Comparison of ENCODE assay signal across 26 mouse cellular contexts in genomic region chr15:10216189-10216588, GRCm38 (mm10). TPM values are rescaled to one million over a fixed set of nuclear protein-coding genes. Genes with fewer than 3 reads are reported as not detected.
DNase-seq lines count a peak whose midpoint lies in the region; ATAC-seq and TF ChIP-seq lines count a peak whose summit lies in the region.
"Had no signal": no experiment of that assay in that cellular context is flagged by ENCODE, and none has a peak within 500 bp of the region (broad histone marks: within the 10 kb centered on the region; RNA-seq: fewer than 3 reads in every experiment).

No protein-coding gene starts in this region.

- H3K36me3 ChIP-seq in kidney, postnatal 0 days (ENCODE audit: insufficient read depth, low read length) = no peaks in the 10 kb centered on the region
- no peaks in the 10 kb centered on the region for H3K36me3 ChIP-seq in intestine, embryonic 15.5 days
- H3K36me3 ChIP-seq in myocyte (ENCODE audit: control insufficient read depth, insufficient read depth) = no peaks in the 10 kb centered on the region
- H3K36me3 ChIP-seq: embryonic facial prominence, embryonic 12.5 days; embryonic facial prominence, embryonic 15.5 days; hindbrain, embryonic 12.5 days had no signal

- H3K9me3 ChIP-seq in kidney, postnatal 0 days (replicated peaks; ENCODE audit: low read length) = no peaks in the 10 kb centered on the region
- no peaks in the 10 kb centered on the region for H3K9me3 ChIP-seq in intestine, embryonic 15.5 days
- H3K9me3 ChIP-seq: embryonic facial prominence, embryonic 12.5 days; embryonic facial prominence, embryonic 15.5 days; hindbrain, embryonic 12.5 days had no signal

- WGBS in kidney, postnatal 0 days = 77% methylated on average over 4 of the region's 4 CpGs
- 71% methylated on average over 4 of the region's 4 CpGs for WGBS in intestine, embryonic 15.5 days

- peak; percentile 15 for DNase-seq in kidney, postnatal 0 days (ENCODE audit: low spot score)
- no peak for DNase-seq in kidney, postnatal 14 days
- DNase-seq in MN1 (ENCODE audit: low spot score) = no peak
- DNase-seq in testis, postnatal 14 days (ENCODE audit: low spot score) = no peak
- no peak for DNase-seq in left cerebral cortex, adult 8-10 months (ENCODE audit: low spot score in 2 of 2)
- DNase-seq: adrenal gland, postnatal 14 days; cerebellum, adult 11 months; cerebellum, adult 2 months; cerebellum, adult 9-11 months; cerebellum, postnatal 25 days; forebrain, postnatal 0 days; gastrocnemius, adult 2 months; gastrocnemius, postnatal 14 days; heart, adult 11 months had no signal

- H3K27me3 ChIP-seq in kidney, postnatal 0 days (ENCODE audit: insufficient read depth, low read length) = no peaks in the 10 kb centered on the region
- no peaks in the 10 kb centered on the region for H3K27me3 ChIP-seq in intestine, embryonic 15.5 days (replicated peaks)
- H3K27me3 ChIP-seq in myocyte (ENCODE audit: control insufficient read depth, insufficient read depth, insufficient read length) = no peaks in the 10 kb centered on the region
- H3K27me3 ChIP-seq: embryonic facial prominence, embryonic 12.5 days; embryonic facial prominence, embryonic 15.5 days; hindbrain, embryonic 12.5 days had no signal

- no peak for TF ChIP-seq CTCF in kidney, postnatal 0 days (IDR thresholded peaks at IDR 0.05; ENCODE audit: low read depth)

- H3K4me2 ChIP-seq in kidney, postnatal 0 days (ENCODE audit: low read length) = no peak overlapping the region
- peak overlapping the region; percentile 22; the same call in 1 of the 2 replicates for H3K4me2 ChIP-seq in intestine, embryonic 15.5 days (replicated peaks)
- H3K4me2 ChIP-seq in myocyte (ENCODE audit: low read depth) = no peak overlapping the region
- H3K4me2 ChIP-seq: embryonic facial prominence, embryonic 12.5 days; embryonic facial prominence, embryonic 15.5 days; heart, embryonic 11.5 days; hindbrain, embryonic 12.5 days had no signal

- no peak overlapping the region for H3K4me3 ChIP-seq in kidney, postnatal 0 days (replicated peaks; ENCODE audit: low read depth, low read length)
- H3K4me3 ChIP-seq in intestine, embryonic 15.5 days (replicated peaks) = peak overlapping the region; percentile 19; the same call in 1 of the 2 replicates
- no peak overlapping the region for H3K4me3 ChIP-seq in myocyte
- H3K4me3 ChIP-seq: embryonic facial prominence, embryonic 12.5 days; embryonic facial prominence, embryonic 15.5 days; gastrocnemius, adult 2 months; hindbrain, embryonic 12.5 days had no signal

- no peak overlapping the region for H3ac ChIP-seq in myocyte (ENCODE audit: control insufficient read depth, insufficient read length)

- no peaks in the 10 kb centered on the region for H3K79me2 ChIP-seq in myocyte (ENCODE audit: control insufficient read depth, insufficient read depth)

- no peak for ATAC-seq in kidney, postnatal 0 days (replicated peaks; ENCODE audit: low FRiP score, low read depth)
- peak; percentile 79 for ATAC-seq in intestine, embryonic 15.5 days
- ATAC-seq: activated CD4-positive, CD25-positive, alpha-beta regulatory T cell, adult 4 months; CD4-positive, CD25-positive, alpha-beta regulatory T cell, adult 4 months; forebrain, embryonic 14.5 days; forebrain, postnatal 0 days; hindbrain, embryonic 16.5 days had no signal

- no peak overlapping the region for H3K9ac ChIP-seq in kidney, postnatal 0 days (ENCODE audit: low read depth, low read length)
- no peak overlapping the region for H3K9ac ChIP-seq in intestine, embryonic 15.5 days
- H3K9ac ChIP-seq: embryonic facial prominence, embryonic 12.5 days; embryonic facial prominence, embryonic 15.5 days; forebrain, postnatal 0 days; hindbrain, embryonic 12.5 days had no signal

- H3K4me1 ChIP-seq in kidney, postnatal 0 days (replicated peaks; ENCODE audit: insufficient read depth, low read length) = no peaks in the 10 kb centered on the region
- H3K4me1 ChIP-seq in intestine, embryonic 15.5 days (replicated peaks) = no peaks in the 10 kb centered on the region
- H3K4me1 ChIP-seq: embryonic facial prominence, embryonic 12.5 days; embryonic facial prominence, embryonic 15.5 days; hindbrain, embryonic 12.5 days had no signal

- H3K27ac ChIP-seq in kidney, postnatal 0 days = no peak overlapping the region
- peak overlapping the region; percentile 33; the same call in 1 of the 2 replicates for H3K27ac ChIP-seq in intestine, embryonic 15.5 days
- H3K27ac ChIP-seq: embryonic facial prominence, embryonic 12.5 days; embryonic facial prominence, embryonic 15.5 days; gastrocnemius, adult 2 months; hindbrain, embryonic 12.5 days had no signal

- no peak for TF ChIP-seq POLR2A in myocyte (IDR thresholded peaks at IDR 0.05; ENCODE audit: insufficient read length, low read depth)

TF ChIP-seq in myocyte, 11 proteins besides CTCF, POLR2A, EP300 and RAD21:
- TF ChIP-seq POLR2AphosphoS2 (IDR thresholded peaks at IDR 0.05; ENCODE audit: insufficient read length, low read depth) (no peak), USF1 (IDR thresholded peaks at IDR 0.05; ENCODE audit: low read depth) (peak; percentile 32)

RNA-seq across cellular contexts. Expression of gene Prlr, which starts 39.2 kb away (rescaled TPM):
- polyA plus RNA-seq in kidney, postnatal 0 days (2015; fragmentation: Nextera tagmentation; extraction: Ambion mirVana) = 6.9 and 9.1 TPM in 2 replicates
- polyA plus RNA-seq in intestine, embryonic 15.5 days (2015; fragmentation: Nextera tagmentation; extraction: Ambion mirVana) = 31.4 and 34.8 TPM in 2 replicates
- not detected for polyA plus RNA-seq in myocyte (2012; fragmentation: generic; extraction: Trizol)
- total RNA-seq in left cerebral cortex, adult 8-10 months (2022) = 1 to 10 TPM; 1.6 to 8.0 (median 1.9) TPM
- total RNA-seq: hematopoietic stem cell, adult 5-6 weeks; MEL had no signal
